Comparison of ENCODE assay signal across 13 mouse cellular contexts in the genomic region with DNA sequence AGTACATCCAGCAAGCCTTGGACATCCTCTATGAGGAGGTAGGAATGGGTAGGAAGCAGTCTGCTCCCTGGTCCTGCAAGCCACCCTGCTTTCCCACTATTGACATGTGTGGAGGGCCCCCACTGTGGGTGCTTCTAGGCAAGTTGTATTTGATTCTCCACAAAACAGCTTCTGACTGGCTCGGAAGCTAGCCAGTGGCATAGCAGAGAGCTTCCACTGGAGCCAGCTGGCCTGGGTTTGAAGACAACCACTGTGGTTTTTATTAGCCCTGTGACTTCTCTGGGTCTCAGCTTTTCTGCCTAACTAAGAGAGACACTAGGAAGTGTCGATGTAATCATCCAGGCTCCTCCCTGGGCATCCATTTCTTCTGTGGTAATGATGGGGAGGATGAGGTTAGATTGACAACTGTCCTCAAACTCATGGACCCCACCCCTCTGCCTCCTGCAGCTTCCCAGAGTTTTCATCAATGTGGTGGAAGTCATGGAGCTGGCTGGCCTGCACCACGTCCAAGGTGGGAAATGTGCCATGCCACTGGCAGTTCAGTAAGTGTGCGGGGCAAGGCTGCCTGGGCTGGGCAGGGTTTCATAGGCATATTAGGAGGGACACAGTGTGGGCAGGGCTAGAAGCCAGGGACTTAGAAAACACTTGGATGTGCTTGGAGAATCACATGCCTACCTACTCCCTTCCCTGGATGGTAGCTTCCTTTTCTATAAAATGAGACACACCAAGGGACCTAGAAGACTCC.
"Had no signal": no experiment of that assay in that cellular context is flagged by ENCODE, and none has a peak within 500 bp of the region (broad histone marks: within the 10 kb centered on the region; RNA-seq: fewer than 3 reads in every experiment).

No protein-coding gene starts in this region.

- H3K4me2 ChIP-seq: kidney, embryonic 15.5 days; limb, embryonic 12.5 days had no signal

- DNase-seq: kidney, adult 2 months; kidney, postnatal 14 days; liver; midbrain, embryonic 14.5 days; right cerebral cortex, postnatal 14 days; thymus, adult 2 months; thymus, postnatal 25 days had no signal

- H3K27me3 ChIP-seq: kidney, embryonic 15.5 days; limb, embryonic 12.5 days had no signal

- ATAC-seq: intestine, embryonic 16.5 days had no signal

- H3K9ac ChIP-seq: kidney, embryonic 15.5 days; limb, embryonic 12.5 days; liver, embryonic 14.5 days had no signal

- H3K27ac ChIP-seq: kidney, embryonic 15.5 days; left cerebral cortex, adult 2 months; limb, embryonic 12.5 days; liver, embryonic 14.5 days; midbrain, embryonic 10.5 days had no signal

- H3K9me3 ChIP-seq: kidney, embryonic 15.5 days; limb, embryonic 12.5 days; midbrain, embryonic 10.5 days had no signal

- H3K4me3 ChIP-seq: kidney, embryonic 15.5 days; left cerebral cortex, adult 2 months; limb, embryonic 12.5 days; midbrain, embryonic 10.5 days had no signal

- H3K36me3 ChIP-seq: kidney, embryonic 15.5 days; limb, embryonic 12.5 days; midbrain, embryonic 10.5 days had no signal
